Mouse (Mus musculus): ENCODE measurements around the gene Olfr275. TPM values are rescaled to one million over a fixed set of nuclear protein-coding genes. Genes with fewer than 3 reads are reported as not detected.
"Not testable (repeated sequence)": the region's sequence is repeated elsewhere in the genome, so short reads cannot be mapped to it uniquely, and the experiment has no call there.

Gene Olfr275
- not detected for total RNA-seq (2021)

DNA sequence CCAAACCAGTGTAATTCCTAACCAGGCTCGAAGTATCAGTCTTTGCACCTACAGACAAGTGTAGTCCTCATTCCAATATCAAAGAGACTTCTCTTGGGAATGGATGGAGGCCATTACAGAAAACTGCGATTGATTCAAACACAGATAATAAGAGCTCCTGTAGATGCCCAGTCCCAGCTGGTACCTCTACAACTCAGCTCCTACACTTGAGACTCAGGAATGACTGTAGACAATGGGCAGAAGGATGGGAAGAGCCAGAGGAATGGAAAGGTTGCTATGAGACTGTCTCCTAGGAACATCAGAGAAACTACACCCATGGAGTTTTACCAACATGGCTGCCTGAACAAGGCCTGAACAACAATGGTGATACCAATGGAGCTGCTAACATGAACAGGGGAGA, at the start of gene Olfr275:
Olfr275 (plus strand) TSS at position 301 of the 400 bp plus-strand sequence.
- intact Hi-C loops (cut with DNase I), result loop anchor here (10.0 kb wide), 1 partner anchor 170 kb away; the partner anchor contains the start of gene Nipsnap3a

DNA sequence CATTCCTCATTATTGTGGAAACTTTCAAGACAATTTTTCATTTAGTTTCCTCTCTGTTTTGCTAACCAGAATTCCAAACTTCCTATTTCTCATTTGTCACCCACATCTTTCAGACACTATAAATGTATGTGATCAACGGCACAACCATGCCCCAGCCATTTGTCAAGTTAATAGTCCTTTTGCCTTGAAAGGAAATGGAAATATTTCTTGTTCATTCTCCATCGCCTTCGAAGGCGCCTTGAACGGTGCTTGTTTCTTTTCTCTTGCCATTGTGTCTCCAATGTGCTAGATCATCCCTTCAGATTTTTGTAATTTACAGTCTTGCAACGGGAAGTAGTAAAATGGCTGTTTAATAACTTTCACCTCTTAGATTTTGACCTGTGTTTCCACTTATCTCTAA, 48.8 kb upstream of the Olfr275 start:
- no peak for DNase-seq
- intact Hi-C loops (cut with DNase I), result no loop called here

More for the DNA sequence above, at the start of gene Olfr275:
- no peak for DNase-seq

DNA sequence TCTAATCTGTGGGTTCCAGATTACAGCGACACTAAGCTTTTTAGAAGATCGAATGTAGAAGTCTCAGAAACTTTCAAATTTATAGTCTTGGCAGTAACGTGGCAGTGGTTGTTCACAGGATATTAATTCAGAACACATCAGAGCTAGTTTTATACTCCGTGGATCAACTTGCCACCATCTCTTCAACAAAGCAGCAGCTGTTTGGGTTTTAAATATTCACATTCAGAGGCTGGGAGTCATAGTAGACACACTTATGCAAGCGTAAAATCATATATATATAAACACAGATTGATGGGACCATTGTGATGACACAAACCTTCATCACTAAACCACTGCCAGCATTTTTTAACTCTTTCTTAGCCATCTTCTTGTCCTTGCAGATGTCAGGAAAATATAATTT, 42.2 kb upstream of the Olfr275 start:
- DNase-seq, result no peak
- intact Hi-C loops (cut with DNase I), result no loop called here

DNA sequence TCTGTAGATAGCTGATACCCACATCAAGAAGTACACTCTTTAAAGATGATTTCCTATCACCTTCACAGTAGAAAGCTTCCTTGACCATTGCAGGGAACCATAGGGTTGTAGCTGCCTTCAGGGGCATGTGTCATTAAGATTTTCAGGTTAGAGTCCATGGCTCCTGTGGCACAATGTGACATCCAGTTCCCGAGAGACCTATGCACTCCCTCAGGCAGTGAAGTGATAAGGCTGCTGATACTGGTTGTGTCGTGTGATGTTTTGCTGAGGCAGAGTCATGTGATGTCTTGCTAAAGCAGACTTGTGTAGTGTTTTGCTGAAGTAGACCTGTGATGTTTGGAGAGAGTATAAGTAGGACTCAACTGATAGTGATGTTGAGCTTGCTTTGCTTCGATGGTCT, 14.4 kb upstream of the Olfr275 start:
- no peak for DNase-seq
- intact Hi-C loops (cut with DNase I), result no loop called here

DNA sequence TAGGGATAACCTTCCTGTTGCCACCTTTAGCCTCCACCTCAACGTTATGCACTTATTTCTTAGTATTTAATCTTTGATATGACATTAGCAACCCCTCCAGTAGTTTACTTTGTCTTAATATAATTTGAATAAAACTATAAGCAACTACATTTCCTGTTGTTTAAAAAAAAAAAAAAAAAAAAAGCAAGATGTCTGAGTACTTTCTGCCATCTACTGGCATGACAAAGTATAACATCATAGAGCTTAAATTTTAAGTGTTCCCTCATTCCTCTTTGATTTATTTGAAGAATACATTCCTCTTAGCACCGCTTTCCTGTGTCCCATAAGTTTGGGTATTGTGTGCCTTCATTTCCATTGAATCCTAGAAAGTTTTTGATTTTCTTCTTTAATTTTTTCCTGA, 2.5 kb upstream of the Olfr275 start:
- DNase-seq, result no peak
- intact Hi-C loops (cut with DNase I), result loop anchor here (10.0 kb wide), 1 partner anchor 173 kb away; the partner anchor contains the start of gene Nipsnap3a

DNA sequence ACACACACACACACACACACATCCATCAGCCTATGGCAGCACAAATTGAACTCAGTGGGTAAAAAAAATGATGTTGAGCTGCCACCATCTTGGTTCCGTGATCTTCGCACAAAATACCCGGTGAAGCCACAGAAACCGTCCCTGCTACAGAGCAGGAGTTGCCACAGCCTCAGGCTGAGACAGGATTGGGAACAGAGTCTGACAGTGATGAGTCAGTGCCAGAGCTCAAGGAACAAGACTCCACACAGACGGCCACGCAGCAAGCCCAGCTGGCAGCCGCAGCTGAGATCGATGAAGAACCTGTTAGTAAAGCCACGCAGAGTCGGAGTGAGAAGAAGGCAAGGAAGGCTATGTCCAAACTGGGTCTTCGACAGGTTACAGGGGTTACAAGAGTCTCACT, 7.0 kb downstream of the Olfr275 start:
- no peak for DNase-seq
- intact Hi-C loops (cut with DNase I), result no loop called here

DNA sequence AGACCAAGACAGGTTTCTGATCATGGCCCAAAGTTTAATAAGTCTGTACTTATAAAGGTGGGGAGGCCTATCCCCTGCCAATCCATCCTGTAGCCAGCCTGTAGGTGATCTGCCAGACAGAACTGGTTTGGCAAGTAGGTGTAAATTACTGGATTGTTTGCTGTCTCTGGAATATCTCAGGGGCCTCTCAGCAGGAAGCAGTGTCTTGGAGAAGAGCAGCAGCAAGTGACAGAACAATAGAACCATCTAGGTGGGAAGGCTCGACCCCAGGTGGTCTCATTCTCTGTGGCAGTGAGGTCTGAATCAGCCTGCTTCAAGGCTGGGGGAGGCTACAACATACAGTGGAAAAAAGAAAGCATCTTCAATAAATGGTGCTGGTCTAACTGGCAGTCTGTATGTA, 31.0 kb downstream of the Olfr275 start:
- DNase-seq; intact Hi-C loops (cut with DNase I): not testable (repeated sequence)

DNA sequence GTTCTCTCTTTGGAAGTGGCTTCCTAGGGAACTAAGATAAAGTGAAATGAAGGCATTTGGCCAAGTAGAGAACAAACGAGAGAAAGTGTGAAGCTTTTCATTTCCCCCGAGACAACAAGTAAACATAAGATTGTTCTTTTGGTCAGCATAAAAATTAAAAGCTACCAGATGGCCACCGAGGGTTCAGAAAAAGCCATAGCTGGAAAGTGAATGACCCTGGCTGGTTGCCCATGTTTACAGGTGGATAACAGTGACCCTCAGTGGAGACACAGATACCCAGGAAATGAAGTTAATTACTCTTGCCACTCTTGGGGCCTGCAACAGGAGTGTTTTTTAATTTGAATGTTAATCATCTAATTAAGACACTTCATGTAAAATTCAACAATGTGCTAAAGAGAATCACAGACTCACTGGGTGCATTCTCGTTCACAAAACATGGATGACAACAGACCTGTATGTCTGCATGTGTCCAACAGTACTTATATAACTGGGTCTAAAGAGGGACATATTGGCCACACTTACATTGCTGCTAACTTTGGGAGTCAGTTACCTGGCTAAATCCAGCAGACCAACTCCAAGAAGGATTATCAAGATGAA, 34.7 kb downstream of the Olfr275 start:
- intact Hi-C loops (cut with DNase I), result no loop called here

DNA sequence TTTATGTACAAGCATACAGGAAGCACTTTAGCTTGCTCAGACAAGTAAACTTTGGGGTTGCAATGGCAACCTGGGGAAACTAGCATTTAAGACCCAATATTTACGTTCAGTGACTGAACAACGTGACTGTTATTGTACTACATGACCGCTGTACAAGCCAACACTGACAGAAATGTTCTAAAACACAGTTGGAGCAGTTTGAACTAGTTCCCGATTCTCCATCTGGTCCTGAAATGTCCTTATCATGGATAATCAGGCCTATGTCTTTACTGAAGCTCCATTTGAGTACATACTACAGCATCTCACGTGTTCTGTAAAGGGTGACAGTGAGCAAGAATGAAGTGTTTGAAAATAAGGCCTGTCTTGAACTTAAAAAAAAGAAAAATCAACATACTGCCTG, 35.3 kb downstream of the Olfr275 start:
- no peak for DNase-seq
- intact Hi-C loops (cut with DNase I), result no loop called here

More for the DNA sequence above, 34.7 kb downstream of the Olfr275 start:
- DNase-seq, result peak; percentile 77

DNA sequence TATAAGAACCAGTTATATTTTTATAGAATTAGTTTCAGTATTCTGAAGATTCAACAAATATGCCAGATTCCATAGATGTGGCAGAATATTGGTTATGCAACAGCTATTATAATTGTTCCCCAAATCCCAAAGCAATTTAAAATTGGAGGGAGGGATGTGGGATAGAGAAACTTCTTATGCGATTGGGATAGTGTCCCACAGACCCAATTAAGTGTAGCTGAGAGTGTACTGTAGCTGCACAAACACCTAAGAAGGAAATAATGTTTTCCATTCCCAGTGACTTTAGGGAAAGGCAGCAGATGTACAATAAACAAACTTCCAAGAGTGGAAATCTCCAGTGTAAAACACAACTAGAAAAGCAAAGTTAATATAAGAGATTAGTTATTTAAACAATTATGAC, 44.7 kb downstream of the Olfr275 start, which contains the start of gene Olfr273:
Olfr273 (minus strand) TSS at position 101 of the 400 bp plus-strand sequence.
- intact Hi-C loops (cut with DNase I), result no loop called here
- no peak for DNase-seq

DNA sequence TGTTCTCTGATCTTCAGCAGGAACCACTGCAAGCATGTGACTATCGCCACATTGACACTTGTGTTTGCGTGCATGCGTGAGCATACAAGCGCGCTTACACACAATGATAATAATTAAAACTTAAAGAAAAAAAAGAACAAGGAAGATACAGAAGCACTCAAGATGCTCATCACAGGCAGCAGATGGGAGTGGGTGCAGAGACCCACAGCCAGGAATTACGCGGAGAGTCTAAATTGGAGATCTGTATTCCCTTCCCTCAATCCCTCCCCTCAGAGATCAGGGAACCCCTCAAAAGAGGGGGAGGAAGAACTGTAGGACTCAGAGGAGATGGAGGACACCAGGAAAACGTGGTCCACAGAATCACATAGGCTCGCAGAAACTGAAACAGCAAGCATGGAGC, 49.8 kb downstream of the Olfr275 start:
- intact Hi-C loops (cut with DNase I), result no loop called here
- no peak for DNase-seq

Other genes with a start within 250 kb of the Olfr275 start
- gene Toporsl, start 218.3 kb upstream of the Olfr275 start, total RNA-seq (2021), result not detected
- not detected for gene Olfr273, start 44.6 kb downstream of the Olfr275 start, total RNA-seq (2021)
- gene Olfr272, start 104.6 kb downstream of the Olfr275 start, total RNA-seq (2021), result not detected
- gene Olfr270, start 149.9 kb downstream of the Olfr275 start, total RNA-seq (2021), result not detected
- gene Nipsnap3a, start 174.7 kb downstream of the Olfr275 start, total RNA-seq (2021), result not detected
- 10 to 100 TPM; 50.5 to 50.6 TPM for gene Nipsnap3b, start 197.3 kb downstream of the Olfr275 start, total RNA-seq (2021)